Mouse (Mus musculus) B cell, adult 2 months (primary cell): ENCODE results near the gene Hist1h1b.
"Not testable (repeated sequence)": the region's sequence is repeated elsewhere in the genome, so short reads cannot be mapped to it uniquely, and the experiment has no call there.

ENCODE experiments used
- DNase-seq, 2 experiments: peaks; one replicate each; pipeline ENCODE4 v3.0.0; 2022

Gene Hist1h1b

DNA sequence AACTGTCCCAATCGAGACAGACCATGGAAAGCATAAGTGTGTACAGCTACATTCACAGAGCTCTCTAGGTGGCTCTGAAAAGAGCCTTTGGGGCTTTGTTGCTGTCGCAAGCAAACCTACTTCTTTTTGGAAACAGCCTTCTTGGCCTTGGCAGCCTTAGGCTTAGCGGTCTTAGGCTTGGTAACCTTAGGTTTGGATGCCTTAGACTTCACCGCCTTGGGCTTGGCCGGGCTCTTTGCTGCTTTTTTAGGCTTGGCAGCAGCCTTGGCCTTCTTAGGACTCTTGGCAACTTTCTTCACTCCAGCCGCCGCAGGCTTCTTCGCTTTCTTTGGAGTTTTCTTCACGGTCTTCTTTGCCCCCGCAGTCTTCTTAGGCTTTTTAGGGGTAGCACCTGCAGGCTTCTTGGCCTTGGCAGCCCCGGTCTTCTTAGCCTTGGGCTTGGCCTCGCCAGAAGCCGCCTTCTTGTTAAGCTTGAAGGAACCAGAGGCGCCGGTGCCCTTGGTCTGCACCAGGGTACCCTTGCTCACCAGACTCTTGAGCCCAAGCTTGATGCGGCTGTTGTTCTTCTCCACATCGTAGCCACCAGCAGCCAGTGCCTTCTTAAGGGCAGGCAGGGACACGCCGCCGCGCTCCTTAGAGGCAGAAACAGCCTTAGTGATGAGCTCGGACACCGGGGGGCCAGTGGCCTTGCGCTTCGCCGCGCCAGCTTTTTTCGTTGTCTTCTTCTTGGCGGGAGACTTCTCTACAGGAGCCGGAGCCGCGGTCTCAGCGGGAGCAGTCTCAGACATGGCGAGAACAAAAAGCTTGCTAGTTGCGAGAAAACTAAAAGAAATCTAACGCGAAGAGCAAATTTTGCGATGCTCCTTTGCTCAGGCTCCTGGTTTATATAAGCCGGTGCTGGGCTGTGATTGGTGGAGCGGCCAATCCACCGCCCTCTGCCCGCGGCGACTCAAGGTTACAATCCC is at the start of gene Hist1h1b:
Hist1h1b (minus strand) TSS at position 859 of the 965 bp plus-strand sequence.
- peak; percentile 59 to 62 for DNase-seq

DNA sequence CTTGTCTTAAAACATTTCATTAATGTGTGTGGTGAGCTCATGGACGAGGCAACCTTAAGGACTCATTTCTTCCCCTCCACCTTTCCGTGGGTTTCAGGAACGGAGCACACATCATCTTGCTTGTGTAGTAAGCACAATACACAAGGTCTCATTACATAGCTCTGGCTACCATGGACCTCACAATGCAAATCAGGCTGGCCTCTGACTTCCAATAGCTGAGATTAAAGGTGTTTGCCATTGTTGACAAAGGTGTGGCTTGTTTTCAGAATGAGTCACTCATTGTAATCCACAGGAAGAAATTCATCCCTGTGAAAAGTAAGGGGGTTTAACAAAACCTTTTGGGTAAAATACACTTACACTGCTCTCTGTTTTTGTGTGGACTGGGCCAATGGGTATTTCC is 48.1 kb upstream of the Hist1h1b start:
- no peak for DNase-seq

DNA sequence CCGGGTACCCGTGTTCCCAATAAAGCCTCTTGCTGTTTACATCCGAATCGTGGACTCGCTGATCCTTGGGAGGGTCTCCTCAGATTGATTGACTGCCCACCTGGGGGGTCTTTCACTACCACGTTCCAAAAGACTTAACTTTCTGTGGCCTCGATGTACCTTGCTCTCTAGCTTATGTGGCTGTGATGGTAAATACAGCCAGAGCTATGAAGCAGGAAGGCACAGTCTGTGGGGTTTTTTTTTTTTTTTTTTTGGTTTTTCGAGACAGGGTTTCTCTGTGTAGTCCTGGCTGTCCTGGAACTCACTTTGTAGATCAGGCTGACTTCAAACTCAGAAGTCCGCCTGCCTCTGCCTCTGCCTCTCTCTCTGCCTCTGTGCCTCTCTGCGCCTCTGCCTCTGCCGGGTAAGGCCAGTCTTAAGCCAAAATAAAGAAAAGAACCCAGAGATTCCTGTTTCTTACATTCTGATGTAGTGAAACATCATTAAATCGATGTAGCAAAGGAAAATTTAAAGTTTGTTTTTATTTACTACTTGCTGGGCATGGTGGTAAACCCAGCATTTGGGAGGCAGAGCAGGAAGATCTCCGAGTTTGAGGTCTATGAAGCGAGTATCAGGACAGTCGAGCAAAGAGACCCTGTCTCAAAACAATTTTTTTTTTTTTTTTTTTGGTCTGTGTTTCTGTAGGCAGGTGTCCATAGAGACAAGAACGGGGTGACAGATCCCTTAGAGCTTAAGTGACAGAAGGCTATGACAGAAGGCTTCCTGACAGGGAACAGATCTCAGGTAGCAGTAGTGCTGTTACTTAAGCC is 39.9 kb upstream of the Hist1h1b start:
- DNase-seq: not testable (repeated sequence)

GRCm38 (mm10) chr13:21812092-21812491 is 31.7 kb upstream of the Hist1h1b start:
- peak; percentile 23 to 27 for DNase-seq

DNA sequence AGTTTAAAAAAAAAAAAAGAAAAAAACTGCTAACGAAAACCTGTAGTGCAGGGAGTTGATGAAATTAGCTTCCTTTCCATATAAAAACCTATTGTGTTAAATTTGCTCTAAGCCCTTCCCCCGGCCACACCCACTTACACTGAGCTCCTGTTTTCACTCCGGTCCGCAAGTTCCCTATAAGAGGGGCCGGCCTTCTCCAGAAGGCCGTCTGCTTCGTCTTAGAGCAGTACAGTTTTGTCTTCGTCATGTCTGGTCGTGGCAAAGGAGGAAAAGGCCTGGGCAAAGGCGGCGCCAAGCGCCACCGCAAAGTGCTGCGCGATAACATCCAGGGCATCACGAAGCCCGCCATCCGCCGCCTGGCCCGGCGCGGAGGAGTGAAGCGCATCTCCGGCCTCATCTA is 31.1 kb upstream of the Hist1h1b start, which contains the start of gene Hist1h4m:
Hist1h4m (plus strand) TSS at position 208 of the 400 bp plus-strand sequence.
- DNase-seq: peak; percentile 62

DNA sequence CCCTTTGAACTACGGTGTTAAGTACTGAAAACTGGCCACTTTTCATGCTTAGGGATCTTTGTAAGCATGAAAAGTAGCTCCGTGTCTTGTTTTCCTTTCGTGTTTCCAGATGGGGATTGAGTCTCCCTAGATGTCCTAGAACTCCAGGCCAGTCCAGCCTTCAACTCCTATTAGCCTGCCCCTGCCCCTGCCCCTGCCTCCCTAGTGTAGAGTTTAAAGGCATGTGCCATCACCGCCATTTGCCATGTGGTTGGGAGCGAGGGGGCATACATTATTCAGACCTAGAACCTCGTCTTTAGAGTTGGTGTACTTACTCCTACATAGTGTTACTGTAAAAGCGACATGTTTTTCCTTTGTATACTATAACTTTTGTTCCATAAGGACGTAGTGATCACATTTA is 30.6 kb upstream of the Hist1h1b start:
- DNase-seq: not testable (repeated sequence)

DNA sequence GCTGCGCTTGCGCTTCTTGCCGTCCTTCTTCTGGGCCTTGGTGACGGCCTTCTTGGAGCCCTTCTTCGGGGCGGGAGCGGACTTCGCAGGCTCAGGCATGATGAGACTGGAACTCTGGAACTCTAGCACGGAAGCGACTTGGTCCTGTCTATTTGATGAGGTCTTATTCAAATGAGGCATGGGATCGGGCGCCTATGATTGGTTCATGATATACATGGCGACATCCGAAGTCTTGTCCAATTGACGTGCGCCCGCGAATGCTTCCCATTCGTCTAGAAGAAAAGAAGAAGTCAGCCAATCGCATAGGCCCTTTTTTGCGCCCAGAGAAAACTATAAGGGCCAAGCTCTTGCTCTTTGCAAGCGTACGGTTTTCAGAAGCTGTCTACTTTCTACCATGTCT is 29.6 kb upstream of the Hist1h1b start, which contains the start of the genes Hist1h2bq and Hist1h2ao:
Hist1h2bq (minus strand) TSS at position 125 of the 400 bp plus-strand sequence.
Hist1h2ao (plus strand) TSS at position 393 of the 400 bp plus-strand sequence.
- DNase-seq: not testable (repeated sequence)

DNA sequence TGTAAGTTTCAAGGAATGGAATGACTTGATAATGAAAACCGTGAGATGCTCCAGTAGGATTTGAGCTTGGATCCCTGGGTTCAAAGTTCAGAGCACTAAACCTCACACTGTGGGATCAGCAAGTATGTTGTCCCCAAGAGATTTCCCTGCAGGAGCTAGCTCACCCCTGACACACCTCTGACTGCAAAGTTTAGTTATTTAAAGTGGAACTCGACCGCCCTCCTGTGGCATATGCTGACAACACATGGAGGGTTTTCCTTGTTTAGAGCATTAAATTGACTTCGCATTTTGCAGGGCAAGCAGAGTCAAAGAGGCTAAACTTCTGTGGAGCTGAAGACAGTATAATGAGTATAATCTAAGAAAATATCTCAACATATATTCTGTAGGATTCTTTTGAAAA is 22.6 kb upstream of the Hist1h1b start:
- not testable (repeated sequence) for DNase-seq

- not testable (repeated sequence) for DNase-seq
These were observed 16.7 kb upstream of the Hist1h1b start for GRCm38 (mm10) chr13:21797163-21797562.

DNA sequence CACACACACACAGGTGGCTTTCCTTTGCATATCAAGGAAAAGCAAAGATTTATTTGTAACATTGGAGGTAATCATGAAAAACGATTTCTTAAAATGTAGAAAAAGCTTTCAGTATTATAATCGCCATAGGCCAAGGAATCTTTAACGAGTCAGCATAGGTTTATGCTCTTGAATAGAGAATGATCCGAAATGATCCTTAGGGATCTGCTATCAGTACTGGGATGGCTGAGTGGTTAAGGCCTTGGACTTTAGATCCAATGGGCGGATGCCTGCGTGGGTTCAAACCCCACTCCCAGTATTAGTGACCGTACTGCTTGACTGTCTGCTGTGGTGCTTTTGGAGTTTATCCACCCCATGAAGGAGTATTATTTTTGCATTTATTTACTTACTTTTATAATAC is 15.2 kb upstream of the Hist1h1b start:
- no peak for DNase-seq

- no peak for DNase-seq
These were observed 10.3 kb upstream of the Hist1h1b start for GRCm38 (mm10) chr13:21790601-21791283.

DNA sequence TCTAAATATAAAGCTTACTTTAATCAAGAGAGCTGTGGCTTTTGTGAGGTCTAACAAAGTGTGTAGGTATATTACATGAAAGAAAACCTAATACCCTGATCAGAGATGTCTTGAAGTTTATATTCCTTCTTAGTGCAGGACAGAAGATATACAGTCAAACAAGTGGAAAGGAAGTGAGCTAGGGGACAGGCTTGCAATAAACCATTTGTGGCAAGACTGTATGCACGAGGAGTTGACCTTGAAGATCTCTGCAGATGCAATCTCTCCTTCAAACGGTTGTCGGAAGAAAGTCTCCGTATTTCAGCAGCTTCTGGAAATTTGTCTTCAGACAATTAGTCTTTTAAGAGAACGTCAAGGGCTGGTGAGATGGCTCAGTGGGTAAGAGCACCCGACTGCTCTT is 9.5 kb upstream of the Hist1h1b start:
- no peak for DNase-seq

GRCm38 (mm10) chr13:21787760-21788593 is 7.6 kb upstream of the Hist1h1b start:
- no peak for DNase-seq

DNA sequence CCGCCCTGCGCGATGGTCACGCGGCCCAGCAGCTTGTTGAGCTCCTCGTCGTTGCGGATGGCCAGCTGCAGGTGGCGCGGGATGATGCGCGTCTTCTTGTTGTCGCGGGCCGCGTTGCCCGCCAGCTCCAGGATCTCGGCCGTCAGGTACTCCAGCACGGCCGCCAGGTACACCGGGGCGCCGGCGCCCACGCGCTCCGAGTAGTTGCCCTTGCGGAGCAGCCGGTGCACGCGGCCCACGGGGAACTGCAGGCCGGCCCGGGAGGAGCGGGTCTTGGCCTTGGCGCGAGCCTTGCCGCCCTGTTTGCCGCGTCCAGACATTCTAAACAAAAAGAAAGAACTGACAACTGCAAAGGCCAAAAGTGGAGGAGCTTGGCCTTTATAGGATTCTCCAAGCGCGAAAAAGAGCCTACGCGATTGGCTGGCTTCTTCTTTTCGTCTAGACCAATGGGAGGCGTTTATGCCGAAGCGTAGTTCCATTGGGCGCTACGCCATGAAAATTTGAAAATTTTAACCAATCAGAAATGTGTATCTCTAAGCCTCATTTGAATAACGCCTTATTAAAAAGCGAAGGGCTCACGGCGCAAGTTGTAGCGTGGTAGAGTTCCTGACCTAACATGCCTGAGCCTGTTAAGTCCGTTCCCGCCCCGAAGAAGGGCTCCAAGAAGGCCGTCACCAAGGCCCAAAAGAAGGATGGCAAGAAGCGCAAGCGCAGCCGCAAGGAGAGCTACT is 6.6 kb upstream of the Hist1h1b start, which contains the start of the genes Hist1h2an and Hist1h2bp:
Hist1h2an (minus strand) TSS at position 320 of the 731 bp plus-strand sequence.
Hist1h2bp (plus strand) TSS at position 563 of the 731 bp plus-strand sequence.
- peak; percentile 83 to 84 for DNase-seq

- DNase-seq: no peak
These were observed 5.9 kb upstream of the Hist1h1b start for GRCm38 (mm10) chr13:21786189-21786898.

DNA sequence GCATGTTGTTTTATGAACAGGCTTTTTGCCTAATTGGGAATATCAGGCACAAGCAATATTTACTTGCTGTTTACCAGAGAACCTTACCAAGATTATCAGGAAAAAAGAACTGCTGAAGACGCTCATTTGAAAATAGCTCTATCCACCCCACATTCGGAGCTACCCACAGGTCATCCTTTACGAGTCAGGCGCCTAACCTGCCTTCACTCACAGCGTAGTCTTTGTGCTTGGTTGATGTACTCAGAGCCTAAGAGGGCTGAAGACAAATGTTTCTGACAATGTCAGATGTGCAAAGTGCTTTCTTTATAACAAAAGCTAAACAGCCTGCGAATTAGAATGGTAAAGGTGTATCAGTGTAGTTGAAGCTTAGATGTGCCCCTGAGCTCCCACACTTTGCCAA is 3.9 kb upstream of the Hist1h1b start:
- DNase-seq: no peak

GRCm38 (mm10) chr13:21783734-21784161 is 3.3 kb upstream of the Hist1h1b start:
- peak; percentile 46 to 54 for DNase-seq

GRCm38 (mm10) chr13:21783255-21783617 is 2.8 kb upstream of the Hist1h1b start, which contains the start of gene Hist1h3i:
Gene Hist1h3i, minus strand, starts transcription at chr13:21783370.
- DNase-seq: peak in 1 of 2 experiments; percentile 71

- DNase-seq: peak; percentile 44 to 68
These were observed 2.2 kb upstream of the Hist1h1b start for GRCm38 (mm10) chr13:21782361-21783254.
